Mouse (Mus musculus): ENCODE measurements around the gene Klf16.

DNA sequence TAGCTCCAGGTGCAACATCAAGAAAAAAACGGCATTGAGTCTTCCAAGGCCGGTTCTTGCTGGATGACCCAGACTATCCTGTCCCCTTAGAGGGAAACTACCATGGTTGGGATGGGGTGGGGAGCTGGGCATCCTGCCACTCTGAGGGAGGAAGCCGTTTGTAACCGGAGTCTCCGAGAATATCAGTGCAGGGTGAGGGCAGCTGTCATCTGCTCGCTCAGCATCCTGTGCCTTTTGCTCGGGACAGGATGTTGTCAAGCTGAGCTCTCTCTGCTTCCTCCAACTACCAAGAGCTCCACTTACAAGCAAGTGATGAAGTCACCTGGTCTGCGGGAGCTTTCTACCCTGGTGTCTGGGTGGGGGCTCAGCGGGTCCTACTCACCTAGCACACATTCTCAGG lies 41.1 kb upstream of the Klf16 start:
- TF ChIP-seq POLR2A (IDR thresholded peaks at IDR 0.05; ENCODE audit: extremely low read depth, insufficient read depth, low read length) = no peak
- TF ChIP-seq CTCF (IDR thresholded peaks at IDR 0.05; ENCODE audit: low read depth, low read length) = no peak

Measured in liver, adult 2 months (tissue).